Mouse (Mus musculus): Measurements from ENCODE around the gene Rab11a. TPM values are rescaled to one million over a fixed set of nuclear protein-coding genes. Genes with fewer than 3 reads are reported as not detected.
"Not testable (repeated sequence)": the region's sequence is repeated elsewhere in the genome, so short reads cannot be mapped to it uniquely, and the experiment has no call there.

Rab11a gene
- polyA plus RNA-seq, 1 experiment from 2014 or later, result 466 TPM

DNA sequence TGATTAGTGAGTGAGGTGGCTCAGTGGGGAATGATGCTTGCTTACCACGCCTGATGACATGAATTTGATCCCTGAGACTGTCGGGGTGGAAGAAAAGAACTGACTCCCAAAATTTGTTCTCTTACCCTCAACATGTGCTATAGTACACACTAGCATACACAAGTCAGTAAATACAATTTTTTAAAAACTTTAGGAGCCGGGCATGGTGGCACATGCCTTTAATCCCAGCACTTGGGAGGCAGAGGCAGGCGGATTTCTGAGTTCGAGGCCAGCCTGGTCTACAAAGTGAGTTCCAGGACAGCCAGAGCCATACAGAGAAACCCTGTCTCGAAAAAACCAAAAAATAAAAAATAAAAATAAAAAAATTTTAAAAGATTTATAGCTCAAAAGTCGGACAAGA lies 2.6 kb downstream of the Rab11a start:
- 90% methylated on average over 7 of the region's 7 CpGs for WGBS
- not testable (repeated sequence) for H3K36me3 ChIP-seq (ENCODE audit: control insufficient read depth, insufficient read depth, low read length); H3K9me3 ChIP-seq (ENCODE audit: control insufficient read depth, low read length); H3K4me2 ChIP-seq (ENCODE audit: low read length); H3K9ac ChIP-seq (ENCODE audit: low read depth, low read length); H3K27me3 ChIP-seq (replicated peaks; ENCODE audit: control insufficient read depth, insufficient read depth, low read length); H3K4me1 ChIP-seq (ENCODE audit: control insufficient read depth, insufficient read depth, low read depth, low read length); H3K27ac ChIP-seq (ENCODE audit: low read depth, low read length); H3K4me3 ChIP-seq (ENCODE audit: low read length); ATAC-seq

DNA sequence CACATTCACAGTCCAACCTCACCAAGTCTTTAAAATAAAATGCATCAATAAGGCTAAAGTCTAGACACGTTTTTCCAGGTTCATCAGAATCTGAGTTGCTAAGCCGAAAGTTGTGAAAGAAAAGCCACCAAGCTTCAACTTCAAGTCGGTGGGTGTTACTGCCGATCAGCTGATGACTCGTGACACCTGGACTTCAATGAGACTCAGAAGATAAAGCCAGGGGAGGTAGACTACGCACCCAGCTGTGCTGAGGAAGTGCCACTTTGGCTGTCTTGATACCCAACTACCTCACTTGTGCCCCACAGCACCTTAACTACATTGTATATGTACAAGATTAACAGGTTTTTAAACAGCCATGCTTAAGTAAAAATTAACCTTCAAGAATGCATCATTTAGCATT lies 3.4 kb downstream of the Rab11a start:
- 83% methylated on average over 6 of the region's 6 CpGs for WGBS
- H3K4me3 ChIP-seq (ENCODE audit: low read length), result no peak overlapping the region
- H3K4me2 ChIP-seq (ENCODE audit: low read length), result no peak overlapping the region
- ATAC-seq, result no peak
- H3K4me1 ChIP-seq (ENCODE audit: control insufficient read depth, insufficient read depth, low read depth, low read length), result peaks cover 9% of the 10 kb centered on the region
- no peaks in the 10 kb centered on the region for H3K36me3 ChIP-seq (ENCODE audit: control insufficient read depth, insufficient read depth, low read length)
- no peak overlapping the region for H3K27ac ChIP-seq (ENCODE audit: low read depth, low read length)
- no peaks in the 10 kb centered on the region for H3K9me3 ChIP-seq (ENCODE audit: control insufficient read depth, low read length)
- H3K9ac ChIP-seq (ENCODE audit: low read depth, low read length), result no peak overlapping the region
- no peaks in the 10 kb centered on the region for H3K27me3 ChIP-seq (replicated peaks; ENCODE audit: control insufficient read depth, insufficient read depth, low read length)

DNA sequence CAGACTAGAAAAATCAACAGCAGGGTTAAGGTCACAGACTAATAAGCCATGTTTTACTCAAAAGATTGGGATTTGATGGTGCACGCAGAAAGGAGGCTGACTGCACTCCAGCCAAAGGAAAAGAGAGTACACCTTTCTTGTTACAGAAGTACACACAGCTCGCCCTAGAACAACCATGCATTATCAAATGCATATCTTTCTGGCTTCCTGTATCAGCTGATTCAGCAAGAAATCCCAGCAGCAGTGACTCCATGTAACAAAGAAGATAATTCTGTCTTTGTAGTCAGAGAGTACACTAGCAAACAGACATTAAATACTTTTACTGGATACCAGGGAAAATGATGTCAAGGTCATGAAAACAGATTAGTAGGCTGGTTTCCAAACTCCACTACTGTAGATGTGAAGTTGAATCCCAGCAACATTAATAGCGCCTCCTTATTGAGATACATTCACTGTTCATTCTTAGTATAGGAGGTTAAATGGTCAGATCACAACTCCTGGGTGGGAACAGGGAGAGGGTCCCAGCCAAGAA lies 6.5 kb downstream of the Rab11a start:
- Histone ChIP-seq H3K4me2 (ENCODE audit: low read length) (no peak overlapping the region), H3K9me3 (ENCODE audit: control insufficient read depth, low read length) (no peaks in the 10 kb centered on the region), H3K27me3 (replicated peaks; ENCODE audit: control insufficient read depth, insufficient read depth, low read length) (no peaks in the 10 kb centered on the region), H3K36me3 (ENCODE audit: control insufficient read depth, insufficient read depth, low read length) (peaks cover 2% of the 10 kb centered on the region; the same call in 1 of the 2 replicates), H3K4me3 (ENCODE audit: low read length) (no peak overlapping the region), H3K27ac (ENCODE audit: low read depth, low read length) (no peak overlapping the region), H3K4me1 (ENCODE audit: control insufficient read depth, insufficient read depth, low read depth, low read length) (peaks cover 8% of the 10 kb centered on the region), H3K9ac (ENCODE audit: low read depth, low read length) (no peak overlapping the region)
- no peak for ATAC-seq
- WGBS, result 91% methylated on average over 3 of the region's 3 CpGs

DNA sequence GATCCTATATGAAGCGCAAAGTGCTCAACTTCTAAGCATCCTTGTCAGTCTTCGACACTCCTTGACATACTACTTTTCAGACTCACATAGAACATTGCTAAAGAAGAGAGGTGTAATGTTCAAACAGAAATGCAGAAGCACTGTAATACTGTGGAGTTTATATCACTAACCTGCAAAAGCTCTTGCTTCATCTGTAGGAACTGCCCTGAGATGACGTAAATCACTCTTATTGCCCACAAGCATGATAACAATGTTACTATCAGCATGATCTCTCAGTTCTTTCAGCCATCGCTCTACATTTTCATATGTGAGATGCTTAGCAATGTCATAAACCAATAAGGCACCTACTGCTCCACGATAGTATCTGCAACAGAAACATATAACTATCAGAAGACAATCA lies 11.1 kb downstream of the Rab11a start:
- Histone ChIP-seq H3K27ac (ENCODE audit: low read depth, low read length) (no peak overlapping the region), H3K4me2 (ENCODE audit: low read length) (no peak overlapping the region), H3K36me3 (ENCODE audit: control insufficient read depth, insufficient read depth, low read length) (peaks cover 10% of the 10 kb centered on the region), H3K4me3 (ENCODE audit: low read length) (no peak overlapping the region), H3K4me1 (ENCODE audit: control insufficient read depth, insufficient read depth, low read depth, low read length) (no peaks in the 10 kb centered on the region), H3K9ac (ENCODE audit: low read depth, low read length) (no peak overlapping the region), H3K9me3 (ENCODE audit: control insufficient read depth, low read length) (no peaks in the 10 kb centered on the region), H3K27me3 (replicated peaks; ENCODE audit: control insufficient read depth, insufficient read depth, low read length) (no peaks in the 10 kb centered on the region)
- no peak for ATAC-seq
- WGBS, result 94% methylated on average over 5 of the region's 5 CpGs

DNA sequence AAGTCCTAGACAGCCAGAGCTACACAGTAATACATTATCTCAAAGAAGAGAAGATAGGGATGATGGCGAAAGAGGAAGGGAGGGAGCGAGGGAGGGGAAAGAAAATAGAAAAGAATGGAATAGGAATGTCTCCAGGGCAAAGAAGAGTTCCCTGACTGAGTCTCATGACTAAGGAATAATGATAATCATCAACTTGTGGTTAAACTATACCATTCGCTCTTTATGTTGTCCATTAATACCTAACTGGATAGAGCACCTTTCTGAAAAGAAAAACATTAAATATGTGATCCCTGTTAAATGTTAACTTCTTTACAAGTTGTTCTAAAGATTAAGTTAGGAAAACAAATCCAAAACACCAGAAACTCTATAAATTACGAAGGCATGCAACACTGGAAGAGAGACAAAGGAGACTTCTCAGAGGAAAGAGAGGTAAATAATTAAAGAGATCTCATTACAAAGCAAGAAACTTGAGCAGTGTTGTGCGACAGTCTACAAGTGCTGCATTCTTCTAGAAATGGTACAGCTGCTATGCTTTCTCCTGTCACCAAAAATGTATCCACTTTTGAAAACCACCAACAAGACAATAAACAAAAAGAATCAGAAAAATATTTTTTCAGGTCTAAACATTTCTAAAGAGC lies 17.9 kb downstream of the Rab11a start:
- H3K4me1 ChIP-seq (ENCODE audit: control insufficient read depth, insufficient read depth, low read depth, low read length), result no peaks in the 10 kb centered on the region
- ATAC-seq, result no peak
- WGBS, result 77% methylated on average over 5 of the region's 5 CpGs

DNA sequence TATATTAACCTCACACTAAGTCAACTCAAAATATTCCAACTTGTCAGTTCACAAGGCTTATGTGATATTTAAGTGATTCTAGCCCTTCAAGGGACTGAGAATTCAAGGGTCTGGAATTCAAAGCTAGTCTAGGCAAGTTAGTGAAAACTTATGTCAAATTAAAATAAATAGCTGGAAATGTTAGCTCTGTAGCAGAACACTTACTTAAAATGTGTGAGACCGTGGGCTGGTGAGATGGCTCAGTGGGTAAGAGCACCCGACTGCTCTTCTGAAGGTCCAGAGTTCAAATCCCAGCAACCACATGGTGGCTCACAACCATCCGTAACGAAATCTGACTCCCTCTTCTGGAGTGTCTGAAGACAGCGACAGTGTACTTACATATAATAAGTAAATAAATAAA lies 27.3 kb downstream of the Rab11a start:
- not testable (repeated sequence) for H3K27me3 ChIP-seq (replicated peaks; ENCODE audit: control insufficient read depth, insufficient read depth, low read length); ATAC-seq; H3K4me3 ChIP-seq (ENCODE audit: low read length); H3K4me2 ChIP-seq (ENCODE audit: low read length); H3K9me3 ChIP-seq (ENCODE audit: control insufficient read depth, low read length); H3K27ac ChIP-seq (ENCODE audit: low read depth, low read length); H3K36me3 ChIP-seq (ENCODE audit: control insufficient read depth, insufficient read depth, low read length); H3K4me1 ChIP-seq (ENCODE audit: control insufficient read depth, insufficient read depth, low read depth, low read length); H3K9ac ChIP-seq (ENCODE audit: low read depth, low read length)
- WGBS, result 92% methylated on average over 3 of the region's 5 CpGs

More for the DNA sequence above, 17.9 kb downstream of the Rab11a start:
- Histone ChIP-seq H3K36me3 (ENCODE audit: control insufficient read depth, insufficient read depth, low read length) (peaks cover 6% of the 10 kb centered on the region), H3K27me3 (replicated peaks; ENCODE audit: control insufficient read depth, insufficient read depth, low read length) (no peaks in the 10 kb centered on the region), H3K9ac (ENCODE audit: low read depth, low read length) (no peak overlapping the region), H3K4me2 (ENCODE audit: low read length) (no peak overlapping the region), H3K27ac (ENCODE audit: low read depth, low read length) (no peak overlapping the region), H3K4me3 (ENCODE audit: low read length) (no peak overlapping the region), H3K9me3 (ENCODE audit: control insufficient read depth, low read length) (no peaks in the 10 kb centered on the region)

DNA sequence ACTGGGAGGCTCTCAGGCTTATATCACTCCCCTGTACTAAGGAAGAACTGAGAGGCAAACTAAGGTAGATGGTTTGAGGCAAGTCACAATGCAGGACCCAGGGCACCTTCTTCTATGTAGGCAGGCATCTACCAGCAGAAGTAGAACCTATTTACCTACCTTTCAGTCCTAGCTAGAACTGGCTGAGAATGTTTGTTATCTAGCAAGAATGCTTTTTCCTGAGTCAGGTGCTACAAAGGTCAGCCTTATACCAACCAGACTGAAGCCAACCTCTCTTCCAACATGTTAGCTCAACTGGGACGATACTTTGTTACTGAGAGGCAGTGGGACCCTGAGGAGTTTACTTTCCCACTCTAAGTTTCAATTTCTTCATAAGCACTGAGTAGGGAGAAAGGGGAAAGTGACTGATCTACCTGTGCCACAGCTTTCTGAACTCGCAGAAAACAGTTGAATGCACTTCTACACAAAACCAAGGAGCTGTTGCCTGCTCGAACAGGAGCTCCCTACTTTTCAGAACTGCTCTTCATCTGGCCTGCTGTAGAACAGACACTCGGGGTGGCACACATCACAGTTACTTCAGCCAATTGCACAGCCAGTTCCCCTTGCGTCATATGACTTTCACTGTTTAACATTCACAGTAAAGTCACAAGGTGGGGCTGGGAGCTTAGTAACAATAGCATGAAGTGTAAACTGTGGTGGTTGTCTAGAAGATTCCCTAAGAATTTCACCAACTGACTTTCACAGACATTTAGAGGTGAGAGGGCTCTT lies 33.3 kb downstream of the Rab11a start:
- H3K4me3 ChIP-seq (ENCODE audit: low read length), result no peak overlapping the region
- no peak overlapping the region for H3K27ac ChIP-seq (ENCODE audit: low read depth, low read length)
- no peaks in the 10 kb centered on the region for H3K4me1 ChIP-seq (ENCODE audit: control insufficient read depth, insufficient read depth, low read depth, low read length)
- no peak overlapping the region for H3K9ac ChIP-seq (ENCODE audit: low read depth, low read length)
- H3K36me3 ChIP-seq (ENCODE audit: control insufficient read depth, insufficient read depth, low read length), result no peaks in the 10 kb centered on the region; the same call in 1 of the 2 replicates
- no peak for ATAC-seq
- H3K4me2 ChIP-seq (ENCODE audit: low read length), result no peak overlapping the region
- WGBS, result 84% methylated on average over 5 of the region's 5 CpGs
- no peaks in the 10 kb centered on the region for H3K9me3 ChIP-seq (ENCODE audit: control insufficient read depth, low read length)
- no peaks in the 10 kb centered on the region for H3K27me3 ChIP-seq (replicated peaks; ENCODE audit: control insufficient read depth, insufficient read depth, low read length)

DNA sequence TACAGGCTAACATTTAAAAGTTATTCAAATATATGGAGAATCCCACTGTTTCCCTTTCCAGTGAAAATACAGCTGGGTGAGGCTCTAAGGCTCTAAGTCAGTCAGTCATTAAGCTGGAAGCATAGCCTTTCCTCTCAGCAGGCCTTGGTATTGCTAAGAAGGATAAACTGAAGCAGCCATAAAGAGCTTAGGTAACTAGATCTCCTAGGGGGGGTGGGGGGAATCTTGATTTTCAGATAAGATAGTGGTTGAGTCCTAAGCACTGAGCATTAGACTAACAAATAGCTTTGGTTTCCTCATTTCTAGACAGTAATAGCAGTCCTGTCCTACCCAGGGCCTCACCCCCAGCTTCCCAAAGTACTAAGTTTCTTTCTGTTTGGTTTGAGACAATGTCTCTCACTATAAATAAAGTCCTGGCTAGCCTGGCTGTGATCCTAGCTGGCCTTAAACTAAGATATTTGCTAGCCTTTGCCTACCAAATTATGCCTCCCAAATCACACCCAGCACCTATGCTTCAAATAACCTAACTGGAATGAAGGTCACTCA lies 34.1 kb downstream of the Rab11a start:
- Histone ChIP-seq H3K36me3 (ENCODE audit: control insufficient read depth, insufficient read depth, low read length) (no peaks in the 10 kb centered on the region; the same call in 1 of the 2 replicates), H3K4me2 (ENCODE audit: low read length) (no peak overlapping the region), H3K4me3 (ENCODE audit: low read length) (no peak overlapping the region), H3K9me3 (ENCODE audit: control insufficient read depth, low read length) (no peaks in the 10 kb centered on the region), H3K27me3 (replicated peaks; ENCODE audit: control insufficient read depth, insufficient read depth, low read length) (no peaks in the 10 kb centered on the region), H3K9ac (ENCODE audit: low read depth, low read length) (no peak overlapping the region), H3K4me1 (ENCODE audit: control insufficient read depth, insufficient read depth, low read depth, low read length) (no peaks in the 10 kb centered on the region), H3K27ac (ENCODE audit: low read depth, low read length) (no peak overlapping the region)
- no peak for ATAC-seq

DNA sequence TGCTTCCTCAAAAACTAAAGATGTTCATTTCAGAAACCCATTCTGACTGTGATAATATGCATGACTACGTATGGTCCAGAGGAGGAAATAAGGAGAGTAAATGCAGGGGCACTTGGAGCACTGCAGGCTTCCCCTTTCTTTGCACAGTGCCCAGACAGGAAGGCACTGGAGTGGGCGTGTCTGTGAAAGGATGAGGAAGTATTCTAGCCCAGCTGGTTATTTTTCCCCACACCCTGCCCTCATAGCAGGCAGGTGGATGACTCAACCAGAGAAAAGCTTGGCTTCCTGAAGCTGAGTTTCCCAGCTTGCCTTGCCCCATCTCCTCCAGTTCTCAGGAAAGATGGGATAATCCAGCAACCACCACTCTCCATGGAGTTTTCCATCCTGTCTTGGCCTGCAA lies 34.6 kb downstream of the Rab11a start:
- H3K4me1 ChIP-seq (ENCODE audit: control insufficient read depth, insufficient read depth, low read depth, low read length), result no peaks in the 10 kb centered on the region
- no peak overlapping the region for H3K4me3 ChIP-seq (ENCODE audit: low read length)
- no peaks in the 10 kb centered on the region for H3K9me3 ChIP-seq (ENCODE audit: control insufficient read depth, low read length)
- WGBS, result 80% methylated on average over 2 of the region's 2 CpGs
- no peak overlapping the region for H3K4me2 ChIP-seq (ENCODE audit: low read length)
- H3K9ac ChIP-seq (ENCODE audit: low read depth, low read length), result no peak overlapping the region
- no peaks in the 10 kb centered on the region for H3K27me3 ChIP-seq (replicated peaks; ENCODE audit: control insufficient read depth, insufficient read depth, low read length)
- H3K27ac ChIP-seq (ENCODE audit: low read depth, low read length), result no peak overlapping the region
- H3K36me3 ChIP-seq (ENCODE audit: control insufficient read depth, insufficient read depth, low read length), result no peaks in the 10 kb centered on the region; the same call in 1 of the 2 replicates
- no peak for ATAC-seq
